Mouse (Mus musculus) common myeloid progenitor, adult 5-6 weeks (primary cell): ENCODE measurements around the gene Ifngr1. TPM values are rescaled to one million over a fixed set of nuclear protein-coding genes. Genes with fewer than 3 reads are reported as not detected.

Experiments
- ATAC-seq: replicated peaks from 2 replicates; pipeline ENCODE4 v1.8.0; 2016; ENCODE audit warnings: low read depth, mild to moderate bottlenecking, moderate TSS enrichment, inconsistent platforms; ENCODE audit not compliant: poor library complexity, severe bottlenecking
- total RNA-seq: library from RNA; stranded (forward); fragments of 200-1000, 187-1606 nt; gene quantifications from 2 replicates; pipeline ENCODE4 v1.2.3, GENCODE M21; 2017

Ifngr1 gene
- 122 and 127 TPM in 2 replicates for total RNA-seq

DNA sequence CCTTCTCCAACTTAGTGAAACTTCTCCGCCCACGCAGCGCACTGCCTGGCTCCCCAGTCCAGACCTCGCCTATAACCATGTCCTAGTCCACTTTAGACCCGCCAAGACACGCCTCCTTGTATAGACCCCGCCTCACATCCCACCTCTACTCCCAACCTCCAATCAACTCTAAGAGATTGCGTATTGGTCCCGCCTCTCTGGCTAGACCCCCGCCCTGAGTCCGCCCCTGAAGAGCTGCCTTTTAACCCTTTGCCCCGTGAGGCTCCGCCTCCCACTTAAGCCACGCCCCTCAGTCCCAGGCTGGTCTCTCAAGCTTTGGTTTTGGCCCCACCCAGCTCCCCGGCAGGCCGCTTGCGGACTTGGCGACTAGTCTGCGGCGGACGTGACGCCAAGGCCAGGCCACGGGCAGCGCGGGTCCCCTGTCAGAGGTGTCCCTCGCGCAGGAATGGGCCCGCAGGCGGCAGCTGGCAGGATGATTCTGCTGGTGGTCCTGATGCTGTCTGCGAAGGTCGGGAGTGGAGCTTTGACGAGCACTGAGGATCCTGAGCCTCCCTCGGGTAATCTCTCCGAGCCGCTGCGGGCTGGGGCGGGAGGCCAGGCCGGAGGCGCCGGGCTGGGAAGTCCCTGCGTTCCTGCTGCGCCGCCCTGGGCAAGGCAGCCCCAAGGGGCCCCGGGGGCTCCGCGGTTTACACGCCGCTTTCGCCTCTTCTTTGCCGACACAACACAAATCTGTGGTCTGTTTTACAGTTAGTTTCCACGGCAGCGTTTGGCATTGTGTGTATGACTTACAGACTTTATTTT is at the start of gene Ifngr1:
Gene Ifngr1 (plus strand): TSS at position 309 of the 801 bp plus-strand sequence.
- ATAC-seq, result peak; percentile 89

DNA sequence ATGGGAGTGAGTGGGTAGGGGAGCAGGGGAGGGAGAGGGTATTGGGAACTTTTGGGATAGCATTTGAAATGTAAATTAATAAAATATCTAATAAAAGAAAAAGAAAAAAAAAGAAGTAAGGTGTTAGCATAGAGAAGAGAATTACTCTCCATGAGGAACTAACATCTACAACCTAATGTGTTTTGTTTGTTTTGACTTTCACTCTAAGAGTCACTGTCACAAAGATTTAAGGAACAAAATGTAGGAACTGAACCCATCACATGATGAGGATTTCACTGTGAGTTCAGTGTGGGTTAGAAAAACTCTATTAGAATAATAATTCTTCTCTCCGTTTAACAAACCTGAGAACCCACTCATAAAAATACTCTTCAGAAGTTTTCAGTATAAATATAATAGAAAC is 44.9 kb upstream of the Ifngr1 start:
- no peak for ATAC-seq

DNA sequence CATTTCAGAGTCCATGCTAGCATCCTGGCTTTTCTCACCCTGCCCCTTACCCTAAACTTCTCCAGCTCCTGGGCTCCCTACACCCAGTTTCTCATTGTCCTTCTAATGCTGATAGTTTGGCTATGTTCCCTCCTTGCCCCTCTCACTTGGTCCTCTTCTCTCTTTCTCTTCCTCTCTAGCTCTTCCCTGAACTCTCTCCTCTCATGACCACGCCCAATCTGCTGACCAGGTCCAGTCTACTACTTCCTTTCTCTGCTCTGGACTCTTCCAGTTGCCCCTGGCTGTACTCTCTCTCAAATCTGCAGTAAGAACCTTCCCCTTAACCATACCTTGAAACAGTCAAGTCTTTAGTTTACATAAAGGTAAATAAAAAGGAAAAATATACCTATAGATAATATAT is 43.7 kb upstream of the Ifngr1 start:
- no peak for ATAC-seq

DNA sequence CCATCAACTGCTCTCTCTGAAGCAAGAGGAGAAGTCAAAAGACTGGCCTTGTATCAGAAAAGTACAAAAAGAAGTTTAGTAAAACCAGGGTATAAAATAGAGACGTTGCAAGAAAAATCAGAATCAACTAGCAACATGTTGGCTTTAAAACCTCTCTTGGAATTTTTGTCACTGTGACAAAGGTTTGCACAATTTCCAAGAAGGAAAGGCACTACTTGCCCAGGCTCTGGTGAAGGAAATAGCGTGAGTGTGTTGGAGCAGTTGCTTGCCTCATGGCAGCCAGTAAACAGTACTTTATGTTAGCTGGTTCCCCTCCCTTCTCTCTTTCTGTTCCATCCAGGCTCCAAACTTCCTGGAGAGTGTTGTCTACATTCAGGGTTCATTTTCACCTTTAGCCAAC is 43.3 kb upstream of the Ifngr1 start:
- no peak for ATAC-seq

DNA sequence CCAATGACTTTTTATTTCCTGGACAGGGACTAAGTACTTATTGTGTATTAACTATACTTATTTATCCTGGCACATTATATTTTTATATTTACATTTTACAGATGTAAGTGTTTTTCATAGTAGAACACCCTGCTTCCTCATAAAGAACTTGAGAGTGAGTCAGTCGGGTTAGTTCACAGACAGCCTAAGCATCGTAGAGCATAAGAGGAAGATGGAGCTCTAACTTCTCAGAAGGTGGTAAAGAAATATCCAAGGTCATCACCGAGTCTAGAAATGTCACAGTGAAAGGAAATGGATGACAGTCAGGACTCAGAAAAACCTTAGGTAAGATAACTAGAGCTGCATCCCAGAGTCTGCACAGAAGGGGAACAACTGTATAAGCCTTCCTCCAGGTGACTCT is 40.2 kb upstream of the Ifngr1 start:
- ATAC-seq, result no peak

DNA sequence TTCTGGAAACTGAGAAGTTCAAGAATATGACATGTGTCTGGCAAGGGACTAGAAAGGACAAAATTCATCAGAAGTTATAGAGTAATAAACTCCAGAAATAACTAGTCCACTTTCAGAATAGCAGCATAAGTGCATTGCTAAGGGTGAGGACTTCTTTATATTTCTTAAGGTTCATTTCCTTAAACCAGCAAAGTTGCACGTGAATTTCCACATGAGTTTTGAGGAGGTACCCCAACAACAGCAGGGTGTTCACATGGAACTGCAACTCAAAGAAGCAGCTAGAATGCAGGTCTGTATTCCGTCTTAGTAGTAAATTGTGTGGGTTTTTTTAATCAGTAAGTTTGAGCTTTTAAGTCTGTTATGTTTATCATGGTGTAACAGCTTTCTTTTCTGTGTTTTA is 37.9 kb upstream of the Ifngr1 start:
- no peak for ATAC-seq

DNA sequence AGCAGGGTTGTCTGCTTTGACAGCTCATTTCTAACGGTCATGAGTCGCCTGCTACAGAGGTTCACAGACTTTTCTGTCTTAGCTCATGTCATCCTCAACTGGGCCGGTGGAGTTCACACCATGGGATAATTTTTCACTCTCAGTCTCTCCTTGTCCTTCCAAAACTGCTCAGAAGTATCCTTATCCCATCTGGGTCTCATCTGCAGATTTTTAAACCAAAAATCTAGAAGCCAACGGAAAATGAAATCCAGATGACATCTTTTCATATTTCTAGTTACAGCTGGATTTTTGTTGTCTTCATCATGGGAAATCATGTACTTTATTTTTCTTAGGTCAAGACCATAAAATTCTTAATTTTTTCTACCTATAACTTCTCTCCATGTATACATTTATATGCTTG is 34.1 kb upstream of the Ifngr1 start:
- no peak for ATAC-seq

DNA sequence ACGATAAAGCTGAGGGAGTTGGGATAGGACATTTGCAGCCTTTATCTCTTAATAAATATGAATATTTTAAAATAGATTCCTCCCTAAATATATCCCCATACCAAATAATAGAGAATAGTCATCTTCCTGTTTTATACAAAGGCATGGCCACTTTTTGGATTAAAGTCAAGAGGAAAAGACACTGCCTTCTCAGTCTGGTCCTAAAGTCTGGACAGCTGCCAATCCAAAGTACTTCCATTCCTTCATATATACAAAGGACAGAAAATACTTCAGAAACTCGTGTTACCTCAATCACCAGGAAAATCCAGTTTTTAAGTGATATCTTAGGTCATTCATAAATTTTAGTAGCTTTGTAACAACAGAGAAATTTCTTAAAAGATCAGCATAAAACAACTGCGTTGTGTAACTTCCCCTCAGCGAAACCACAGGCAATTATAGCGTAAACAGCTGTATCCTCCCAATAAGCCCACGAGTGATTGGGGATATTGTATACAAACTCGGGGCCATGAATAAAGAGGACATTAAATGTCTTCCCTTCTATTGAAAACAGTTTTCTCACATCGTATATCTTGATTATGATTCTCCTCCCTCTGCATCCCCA is 32.1 kb upstream of the Ifngr1 start:
- peak; percentile 82 for ATAC-seq

DNA sequence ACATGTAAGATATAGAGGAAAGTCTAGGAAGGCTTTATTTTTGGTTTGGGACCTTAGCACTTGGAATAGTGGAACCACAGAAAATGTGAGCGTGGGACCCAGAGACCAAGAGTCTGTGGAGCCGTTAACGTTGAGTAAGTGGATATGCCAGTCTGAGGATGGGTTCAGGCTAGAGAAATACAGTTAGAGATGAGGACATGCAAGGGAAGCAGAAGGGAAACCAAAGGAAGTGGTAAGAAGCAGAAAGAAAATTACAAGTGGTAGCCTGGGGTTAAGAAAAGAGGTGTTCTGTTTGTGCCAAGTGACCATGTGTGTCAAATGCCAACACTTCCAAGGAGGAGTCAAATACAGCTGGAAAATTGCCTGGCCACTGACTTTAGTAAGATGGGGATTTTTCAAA is 29.2 kb upstream of the Ifngr1 start:
- ATAC-seq, result peak; percentile 57

DNA sequence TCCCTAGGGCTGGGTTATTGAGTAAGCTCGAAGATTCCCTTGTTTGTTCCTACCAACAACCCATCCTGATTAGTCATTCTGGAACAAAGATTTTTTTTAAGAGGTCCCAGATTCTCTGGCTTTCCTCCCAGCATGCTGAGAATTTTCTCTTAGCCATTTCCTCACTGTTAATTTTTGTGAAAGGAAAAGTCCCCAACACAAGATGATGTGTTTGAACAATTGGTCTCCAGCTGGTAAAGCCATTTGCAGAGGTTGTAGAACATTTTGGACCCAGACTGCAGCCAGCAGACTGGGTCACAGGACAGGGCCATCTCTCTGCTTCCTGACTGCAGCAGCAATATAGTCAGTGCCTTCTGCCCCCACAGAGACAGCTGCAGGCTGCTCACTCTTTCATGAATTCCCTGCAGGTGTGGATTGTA is 28.3 kb upstream of the Ifngr1 start:
- no peak for ATAC-seq

DNA sequence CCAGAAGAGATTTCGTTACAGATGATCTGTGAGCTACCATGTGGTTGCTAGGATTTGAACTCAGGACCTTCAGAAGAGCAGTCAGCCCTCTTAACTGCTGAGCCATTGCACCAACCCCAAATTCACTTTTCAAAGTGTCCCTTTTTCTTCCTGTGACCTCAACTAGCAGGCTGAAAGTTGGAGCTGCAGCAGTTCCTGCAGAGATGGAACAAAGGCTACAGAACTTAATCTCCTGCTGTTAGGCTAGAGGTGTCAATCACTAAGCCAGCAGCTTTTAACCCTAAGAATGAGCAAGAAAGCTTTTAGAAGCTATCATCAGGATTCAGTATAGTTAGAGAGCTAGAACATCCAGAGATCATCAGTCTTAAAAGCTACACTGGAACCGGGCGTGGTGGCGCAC is 24.3 kb upstream of the Ifngr1 start:
- no peak for ATAC-seq

DNA sequence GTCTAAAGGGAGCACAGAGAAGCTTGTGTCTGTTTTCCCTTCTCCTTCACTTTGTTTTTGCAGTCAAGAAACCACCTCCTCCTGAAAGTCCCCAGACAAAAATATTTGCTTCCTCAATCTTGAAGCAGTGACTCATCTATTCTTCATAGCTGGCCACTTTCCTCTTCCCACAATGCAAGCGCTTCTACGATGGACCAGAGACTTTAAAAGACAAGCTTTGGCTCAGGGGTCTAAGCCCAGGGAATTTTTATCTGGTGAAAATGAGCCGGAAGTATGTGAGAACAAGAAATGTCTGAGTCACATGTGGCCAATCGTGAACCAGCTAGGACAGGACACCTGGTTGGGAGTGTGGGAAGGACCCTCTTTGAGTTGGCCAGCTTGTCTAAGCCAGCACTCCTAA is 21.5 kb upstream of the Ifngr1 start:
- ATAC-seq, result peak; percentile 72

DNA sequence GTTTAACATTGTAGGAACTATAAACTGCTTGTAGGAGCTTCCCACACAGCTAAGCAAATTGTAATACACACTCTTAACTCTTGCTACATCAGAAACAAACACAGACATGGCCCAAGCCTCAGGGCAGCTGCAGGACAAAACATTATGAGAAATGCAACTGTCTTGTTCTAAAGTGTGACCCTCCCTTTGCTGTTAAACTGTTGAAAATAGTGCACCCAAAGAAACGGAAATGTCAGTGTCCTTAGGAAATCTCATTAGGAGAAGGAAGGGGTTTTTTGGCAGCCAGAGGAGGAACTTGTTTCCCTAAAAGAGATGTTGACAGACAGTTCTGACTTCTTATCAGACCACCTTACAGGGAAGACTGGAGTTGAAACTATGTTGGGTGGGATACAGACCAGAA is 21.0 kb upstream of the Ifngr1 start:
- peak; percentile 38 for ATAC-seq

DNA sequence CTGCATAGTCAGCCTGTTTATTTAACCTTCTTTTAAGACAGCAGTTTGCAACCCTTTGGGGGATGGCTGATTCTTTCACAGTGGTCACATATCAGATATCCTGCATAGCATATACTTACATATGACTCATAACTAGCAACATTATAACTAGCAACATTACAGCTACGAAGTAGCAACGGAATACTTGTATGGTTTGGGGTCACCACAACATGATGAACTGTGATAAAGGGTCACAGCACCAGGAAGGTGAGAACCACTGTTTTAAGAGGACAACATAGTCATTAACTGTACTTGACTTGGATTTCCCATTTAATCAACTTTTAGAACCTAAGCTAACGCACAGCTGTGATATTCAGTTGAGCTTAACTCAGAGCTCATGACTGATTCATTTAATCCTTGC is 14.2 kb upstream of the Ifngr1 start:
- no peak for ATAC-seq

DNA sequence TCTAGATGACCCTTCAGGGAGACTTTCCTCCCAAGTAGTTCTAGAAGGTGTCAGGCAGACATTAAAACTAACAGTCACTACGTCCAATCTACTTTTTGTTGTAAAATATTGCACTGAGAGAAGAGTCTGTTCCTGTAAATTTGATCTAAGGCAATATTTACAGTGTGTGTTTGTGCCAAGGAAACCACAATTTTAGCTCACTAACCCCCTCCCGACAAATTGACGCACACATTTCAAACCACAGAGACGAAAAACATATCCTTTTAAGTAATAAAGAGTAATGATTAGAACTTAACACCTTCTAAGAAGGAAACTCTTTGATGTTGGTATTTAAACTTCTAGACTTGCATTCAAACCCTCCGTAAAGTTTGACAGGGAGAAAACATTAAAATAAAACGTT is 13.7 kb upstream of the Ifngr1 start:
- 0 out of 2 replicates have a peak, but pooled peaks have one; percentile 20 for ATAC-seq

DNA sequence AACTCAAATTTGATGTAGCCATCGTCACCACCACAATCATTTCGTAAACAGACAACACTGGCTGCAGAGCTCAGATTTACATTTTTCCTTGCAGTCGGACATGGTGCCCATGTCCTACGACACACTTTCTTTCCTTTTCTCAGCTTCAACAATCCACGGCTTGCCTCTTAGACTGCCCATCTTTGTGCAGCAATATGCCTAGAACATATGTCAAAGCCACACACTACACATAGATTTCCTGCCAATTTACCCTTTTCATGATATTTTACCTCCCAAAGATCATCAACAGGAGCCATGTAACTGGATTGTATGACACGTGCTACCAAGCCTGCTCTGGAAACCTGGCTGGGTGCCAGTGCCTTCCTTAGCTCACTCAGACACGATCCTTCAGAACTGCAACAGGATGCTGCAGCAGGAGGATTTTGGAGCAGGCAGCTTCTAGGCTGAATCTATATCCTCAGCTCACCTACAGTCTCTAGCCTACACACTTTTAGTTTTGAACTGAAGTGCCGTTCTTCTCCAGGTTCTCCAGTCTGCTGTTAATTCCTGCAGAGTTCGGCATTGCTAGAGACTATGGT is 13.3 kb upstream of the Ifngr1 start:
- no peak for ATAC-seq

DNA sequence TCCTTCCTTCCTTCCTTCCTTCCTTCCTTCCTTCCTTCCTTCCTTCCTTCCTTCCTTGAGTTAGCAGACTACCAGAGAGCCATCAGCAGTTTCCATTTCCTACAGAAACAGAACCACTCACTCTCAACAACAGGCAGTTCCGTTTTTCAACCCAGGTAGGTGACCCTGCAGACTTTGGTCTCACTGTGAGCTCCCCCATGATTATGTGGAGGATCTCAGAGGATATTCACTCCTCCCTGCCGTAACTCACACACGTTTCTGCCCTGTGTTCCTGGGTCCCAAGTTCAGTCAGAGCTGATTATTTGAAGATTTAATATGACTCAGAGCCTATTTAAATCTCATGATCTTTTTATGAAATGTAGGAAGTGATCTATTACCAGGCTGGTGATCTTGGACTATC is 11.1 kb upstream of the Ifngr1 start:
- no peak for ATAC-seq

DNA sequence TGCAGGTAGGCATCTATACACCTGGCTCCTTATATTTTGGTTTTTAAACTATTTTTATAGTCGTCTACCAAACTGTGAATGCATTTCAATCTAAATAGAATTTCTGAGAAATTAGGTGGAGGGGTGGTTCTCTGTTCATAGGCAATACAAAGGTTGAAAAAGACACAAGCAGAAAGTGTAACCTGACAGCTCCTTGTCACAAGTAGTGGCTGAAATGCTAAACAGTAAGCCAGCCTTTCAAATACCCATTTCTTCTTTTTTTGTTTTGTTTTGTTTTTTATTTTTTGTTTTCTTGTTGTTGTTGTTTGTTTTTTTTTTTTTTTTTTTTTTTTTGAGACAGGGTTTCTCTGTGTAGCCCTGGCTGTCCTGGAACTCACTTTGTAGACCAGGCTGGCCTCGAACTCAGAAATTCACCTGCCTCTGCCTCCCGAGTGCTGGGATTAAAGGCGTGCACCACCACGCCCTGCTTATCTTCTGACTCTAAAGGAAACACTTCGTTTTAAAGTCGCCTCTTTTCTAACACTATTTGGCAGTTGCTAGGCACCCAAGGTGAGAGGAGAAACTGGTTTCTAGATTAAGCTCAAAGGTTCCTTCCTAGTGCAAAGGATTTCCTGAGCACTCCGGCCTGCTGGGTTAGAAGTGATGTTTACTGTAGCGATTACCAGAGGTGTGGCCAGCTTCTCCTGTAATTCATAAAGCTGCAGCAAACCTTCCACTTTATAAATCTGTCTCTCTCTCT is 9.7 kb upstream of the Ifngr1 start:
- peak; percentile 24; the same call in 1 of the 2 replicates for ATAC-seq

DNA sequence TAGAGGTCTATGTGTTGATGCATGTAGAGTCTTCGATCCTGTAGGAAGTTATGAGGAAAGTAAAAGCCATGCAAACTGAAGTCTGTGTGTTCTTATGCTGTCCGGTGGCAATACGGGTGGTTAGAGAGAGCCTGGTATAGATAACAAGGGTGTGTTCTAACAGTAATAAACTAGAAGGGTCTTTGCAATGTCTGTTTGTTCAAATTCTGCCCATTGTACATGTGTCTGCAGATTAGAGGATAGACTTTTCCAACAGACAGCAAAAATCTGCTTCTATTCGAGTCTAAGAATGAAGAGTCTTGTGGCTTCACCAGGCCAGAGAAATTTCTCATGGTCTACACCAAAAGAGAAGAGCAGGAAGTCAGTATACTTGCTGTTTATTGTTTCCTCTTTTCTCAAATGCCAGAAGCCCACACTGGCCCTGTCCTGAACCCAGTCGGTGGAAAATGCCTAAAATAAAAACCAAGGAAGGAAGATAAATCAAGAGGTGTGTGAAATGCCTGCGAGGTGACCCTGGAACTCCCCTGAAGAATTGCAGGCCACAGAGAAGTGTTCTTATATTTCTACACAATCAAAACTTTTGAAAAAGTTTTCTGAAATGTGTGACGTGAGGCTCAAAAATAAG is 8.8 kb upstream of the Ifngr1 start:
- ATAC-seq, result no peak

DNA sequence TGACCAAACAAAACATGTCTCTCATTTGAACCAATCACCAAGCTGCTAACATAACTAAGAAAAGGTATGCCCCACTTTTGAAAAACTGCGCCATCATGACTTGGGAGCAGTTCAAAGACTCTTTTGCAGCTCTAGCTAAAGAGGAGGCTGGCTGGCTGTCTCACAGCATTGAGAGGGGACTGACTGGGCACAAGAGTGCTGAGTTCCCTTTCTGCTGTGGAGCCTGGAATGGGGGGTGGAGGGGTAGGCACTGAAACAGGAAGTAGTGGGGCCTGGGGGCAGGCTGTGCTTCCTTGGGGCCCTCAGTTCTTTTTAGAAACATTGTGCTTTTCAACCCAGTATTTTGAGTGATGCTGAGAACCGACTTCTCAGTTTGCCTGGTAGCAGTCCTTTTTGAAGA is 7.7 kb upstream of the Ifngr1 start:
- ATAC-seq, result peak; percentile 75
